Mouse (Mus musculus): ENCODE results near the gene Lgalsl.

DNA sequence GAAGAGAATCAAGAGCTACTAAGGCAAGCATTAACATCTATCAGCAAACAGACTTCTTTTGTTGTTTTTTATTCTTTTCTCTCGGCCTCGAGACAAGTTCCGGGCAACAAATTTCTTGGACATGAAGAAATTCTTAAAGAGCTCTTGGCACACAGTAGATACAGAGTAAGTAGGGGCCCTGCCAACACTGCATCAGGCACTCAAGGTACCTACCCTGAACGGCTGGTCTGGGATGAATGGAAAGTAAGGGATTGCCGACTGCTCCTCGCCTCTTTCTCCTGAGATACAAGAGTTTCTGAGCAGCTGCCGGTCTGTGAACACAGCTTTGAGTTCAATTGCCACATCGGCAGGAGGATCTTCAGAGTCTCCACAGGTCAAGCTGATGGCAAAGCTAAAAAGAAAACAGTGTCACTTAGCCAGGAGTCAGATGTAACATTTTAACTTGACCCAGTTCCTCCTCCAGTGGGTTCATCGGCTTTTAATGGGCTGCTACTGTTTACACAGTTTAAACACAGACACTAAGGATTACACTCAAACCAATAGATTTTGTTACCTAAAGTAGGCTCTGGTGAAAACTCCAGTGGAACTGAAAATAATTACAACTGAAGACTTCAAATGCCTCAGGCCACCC, 1.7 kb downstream of the Lgalsl start:
- no peak for TF ChIP-seq EP300 (IDR thresholded peaks at IDR 0.05; ENCODE audit: insufficient read depth, low read depth, low read length)
- no peak for TF ChIP-seq CTCF (IDR thresholded peaks at IDR 0.05)
